Mouse (Mus musculus): ENCODE measurements around the gene Fars2. TPM values are rescaled to one million over a fixed set of nuclear protein-coding genes. Genes with fewer than 3 reads are reported as not detected.

Fars2 gene
- 25.7 and 32.4 TPM in 2 replicates for polyA plus RNA-seq (2012; rRNA removed)

DNA sequence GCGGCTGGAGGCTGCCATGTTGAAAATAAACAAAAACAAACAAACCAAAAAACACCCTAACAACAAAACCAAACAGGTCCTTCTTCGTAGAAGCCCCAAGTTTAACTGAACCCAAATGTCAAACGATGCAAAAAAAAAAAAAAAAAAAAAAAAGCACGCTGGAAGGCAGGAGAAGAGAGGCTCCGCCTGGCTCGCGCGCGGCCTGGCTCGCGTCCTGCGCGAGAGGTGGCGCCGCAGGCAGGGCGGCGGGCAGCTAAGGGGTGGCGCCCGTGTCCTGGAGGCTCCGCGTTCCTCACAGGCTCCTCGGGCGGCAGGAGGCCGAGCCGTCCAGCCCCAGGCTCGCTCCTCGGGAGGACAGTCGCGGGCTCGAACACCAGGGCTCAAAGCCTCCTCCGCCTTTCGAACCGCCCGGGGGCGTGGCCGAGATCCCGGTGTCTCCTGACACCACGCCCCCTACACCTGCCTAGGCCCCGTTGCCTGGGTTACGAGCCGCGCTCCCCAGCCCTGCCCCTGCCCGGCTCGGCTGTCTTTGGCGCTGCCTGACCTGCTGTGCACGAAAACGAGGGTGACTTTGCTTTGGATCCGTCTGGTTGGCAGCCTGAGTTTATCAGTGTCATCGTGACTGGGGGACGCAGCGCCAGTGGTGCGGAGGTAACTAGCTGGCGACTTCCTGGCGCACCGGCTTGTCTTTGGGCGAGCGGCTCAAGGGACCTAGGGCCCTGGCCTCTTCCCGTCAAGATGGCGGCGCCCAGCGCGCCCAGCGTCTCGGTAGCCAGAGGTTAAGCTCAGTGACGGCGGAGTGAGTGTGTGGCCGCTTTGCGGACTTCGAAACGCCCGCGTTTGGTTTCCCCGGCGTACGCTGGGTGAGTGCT, at the start of gene Fars2, which contains the start of gene Lyrm4:
TSS of gene Fars2 (plus strand) at position 270 of the 872 bp plus-strand sequence.
TSS of gene Lyrm4 (minus strand) at position 384 of the 872 bp plus-strand sequence.

DNA sequence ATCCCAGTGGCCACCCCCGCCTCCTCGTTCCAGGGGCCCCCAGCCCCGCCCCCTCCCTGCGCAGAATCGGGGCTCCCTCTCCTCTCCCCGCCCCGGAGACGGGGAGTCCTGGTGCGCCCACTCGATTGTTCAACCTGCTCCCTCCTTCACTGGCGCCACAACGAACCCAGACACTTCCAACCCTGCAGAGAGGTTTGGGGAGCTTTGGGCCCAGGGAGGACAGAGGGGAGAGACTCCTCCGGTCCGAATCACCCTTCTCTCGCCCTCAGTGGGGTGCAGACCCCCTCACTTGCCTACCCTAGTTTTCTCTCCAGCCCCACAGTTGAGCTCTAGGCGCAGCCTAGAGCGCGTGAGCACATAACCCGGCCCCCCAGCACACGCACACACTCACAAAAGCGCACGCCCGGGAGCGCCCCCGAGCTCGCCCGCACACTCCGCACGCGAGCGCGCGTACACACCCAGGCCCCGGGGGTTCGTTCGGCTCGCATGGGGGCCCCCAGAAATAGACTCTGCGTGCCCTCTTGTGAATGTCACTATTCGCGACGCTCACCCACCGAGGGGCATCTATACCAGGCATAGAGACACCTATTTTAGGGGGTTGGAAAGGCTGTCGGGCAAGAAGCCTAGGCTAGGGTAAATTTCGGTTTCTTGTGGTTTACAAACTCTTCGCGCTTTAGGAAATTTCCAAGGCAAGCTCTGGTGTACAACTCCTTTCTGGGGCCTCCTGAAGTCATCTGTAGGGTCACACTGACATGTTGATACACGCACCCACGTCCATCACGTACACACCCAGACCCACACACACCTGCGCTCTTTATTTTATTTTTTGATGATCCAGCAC, 617.7 kb downstream of the Fars2 start, which contains the start of gene Nrn1:
TSS of gene Nrn1 (minus strand) at position 401 of the 841 bp plus-strand sequence.

Other genes with a start within 250 kb of the Fars2 start
- 10.9 and 13.5 TPM in 2 replicates for gene Rpp40, start 211.1 kb upstream of the Fars2 start, polyA plus RNA-seq (2012; rRNA removed)
- gene Ppp1r3g, start 158.6 kb upstream of the Fars2 start, polyA plus RNA-seq (2012; rRNA removed), result 0.46 and 0.97 TPM in 2 replicates
- gene Lyrm4, start 114 bp downstream of the Fars2 start, polyA plus RNA-seq (2012; rRNA removed), result 7.5 and 8.4 TPM in 2 replicates